Mouse (Mus musculus): ENCODE measurements around the gene Rnf43.

Rnf43 gene

DNA sequence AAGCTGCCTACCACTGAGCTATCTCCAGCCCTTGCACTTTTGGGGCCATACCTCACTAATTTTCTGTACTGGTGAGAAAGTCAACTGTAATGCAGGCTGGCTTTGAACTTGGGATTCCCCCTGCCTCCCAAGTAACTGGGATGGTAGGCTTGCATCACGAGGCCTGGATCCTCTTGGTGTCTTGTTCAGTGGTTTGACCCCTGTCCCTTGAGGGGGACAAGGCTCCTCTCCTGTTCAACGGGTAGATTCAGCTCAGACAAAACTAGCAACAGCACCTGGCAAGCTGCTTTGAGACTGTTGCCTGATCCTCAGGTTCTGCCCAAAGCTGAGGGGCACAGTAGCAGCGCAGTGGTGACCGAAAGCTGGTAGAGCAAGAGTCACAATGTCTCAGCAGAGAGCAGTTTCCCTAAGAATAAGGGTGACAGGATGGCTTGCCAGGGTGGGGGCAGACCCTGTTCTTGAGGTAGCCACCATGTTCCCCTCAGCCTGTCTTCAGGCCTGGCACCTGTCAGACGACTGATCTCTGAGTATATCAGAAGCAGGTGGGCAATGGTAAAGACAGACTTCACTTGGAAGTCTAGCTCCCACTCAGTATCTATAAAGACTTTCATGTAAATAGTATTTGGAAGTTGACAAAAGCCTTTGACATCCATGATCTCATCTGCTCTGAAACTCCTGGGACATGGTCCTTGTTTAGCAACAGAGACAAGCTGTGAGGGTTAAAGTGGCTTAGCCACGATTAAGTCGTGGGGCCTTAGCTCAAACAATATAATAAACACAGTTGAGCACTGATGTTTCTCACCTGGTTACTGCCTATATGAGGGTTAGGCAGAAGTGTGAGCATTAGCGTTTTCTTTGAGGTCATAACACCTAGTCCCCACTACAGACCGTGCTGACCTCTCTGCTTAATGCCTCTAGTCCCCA lies 83.4 kb downstream of the Rnf43 start:
- DNase-seq (ENCODE audit: low spot score in 2 of 2): no peak

DNA sequence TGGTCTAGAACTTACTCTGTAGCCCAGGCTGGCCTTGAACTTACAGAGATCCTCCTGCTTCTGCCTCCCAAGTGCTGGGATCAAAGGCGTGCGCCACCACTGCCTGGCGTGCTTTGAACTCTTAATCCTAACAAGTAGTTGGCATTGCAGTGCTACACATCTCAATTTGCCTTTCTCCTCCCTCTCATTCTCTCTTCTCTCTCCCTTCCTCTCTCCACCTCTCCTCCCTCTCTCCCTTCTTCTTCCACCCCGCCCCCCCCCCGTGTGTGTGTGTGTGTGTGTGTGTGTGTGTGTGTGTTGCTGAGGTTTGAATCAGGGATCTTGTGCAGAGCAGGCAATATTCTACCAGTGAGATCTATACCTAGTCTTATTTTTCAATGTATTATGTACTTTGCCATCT lies 84.8 kb downstream of the Rnf43 start:
- DNase-seq (ENCODE audit: low spot score in 2 of 2): no peak

DNA sequence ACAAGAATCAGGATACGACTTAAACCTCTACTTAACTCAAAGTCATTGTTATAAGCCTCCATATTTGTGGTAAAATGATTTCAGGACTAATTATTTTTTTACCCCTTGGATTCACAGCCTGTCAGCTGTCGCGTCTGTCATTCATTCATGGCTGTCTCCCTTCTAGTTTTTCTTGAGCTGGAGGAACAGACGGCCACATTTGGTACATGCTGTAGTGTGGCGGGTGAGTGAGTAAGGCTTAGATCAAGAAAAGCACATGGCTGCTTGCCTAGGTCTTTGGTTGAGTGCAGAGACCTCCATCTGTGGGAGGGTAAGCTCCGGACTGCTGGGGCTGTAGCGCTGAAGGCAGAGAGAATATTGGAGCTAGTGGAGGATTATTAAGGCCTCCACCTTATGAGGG lies 85.2 kb downstream of the Rnf43 start:
- DNase-seq (ENCODE audit: low spot score in 2 of 2): no peak

DNA sequence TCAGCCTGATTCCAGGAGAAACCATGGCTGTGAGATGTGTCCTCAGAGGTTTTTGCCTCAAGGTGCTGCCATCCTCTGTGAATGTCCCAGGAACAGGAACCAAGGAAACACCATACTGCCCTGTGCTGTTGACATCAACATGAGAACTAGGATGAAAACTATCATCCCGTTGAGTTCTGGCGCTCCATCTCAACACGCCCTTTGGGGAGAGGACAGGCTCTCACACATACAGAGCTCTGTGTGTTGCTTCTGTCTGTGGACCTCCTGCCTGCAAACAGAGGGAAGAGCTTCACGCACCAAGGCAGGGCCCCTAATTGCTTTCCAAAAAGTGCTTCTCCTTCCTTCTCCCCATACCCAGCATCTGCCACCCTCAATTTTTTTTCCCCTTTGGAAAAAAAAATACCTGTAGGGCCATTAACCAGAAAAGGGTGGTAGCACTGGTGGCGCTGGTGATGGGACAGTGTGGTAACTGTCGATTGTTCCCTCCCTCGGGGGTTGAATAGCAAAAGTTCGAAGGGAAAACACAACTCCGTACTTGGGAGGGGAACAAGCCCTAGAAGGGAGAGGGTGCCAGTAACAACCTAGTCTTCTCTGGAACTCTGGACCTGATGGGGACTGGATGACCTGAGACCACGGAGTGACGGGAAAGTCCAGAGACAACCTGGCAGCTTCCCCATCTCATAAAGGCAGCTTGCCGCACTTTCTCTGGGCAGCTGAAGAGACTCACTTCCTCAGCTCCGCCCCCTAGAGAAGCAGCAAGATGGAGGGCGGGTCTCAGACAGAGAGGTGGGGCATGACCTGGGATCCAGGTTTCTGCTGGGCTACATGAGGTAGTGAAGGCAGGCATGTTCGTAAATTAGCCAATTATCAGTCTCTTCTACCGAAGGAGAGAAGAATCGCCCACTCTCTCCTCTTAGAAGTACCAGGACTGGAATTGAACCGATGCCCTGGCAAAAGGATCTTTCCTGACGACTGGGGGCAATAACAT lies 85.9 kb downstream of the Rnf43 start:
- DNase-seq (ENCODE audit: low spot score in 2 of 2): no peak

DNA sequence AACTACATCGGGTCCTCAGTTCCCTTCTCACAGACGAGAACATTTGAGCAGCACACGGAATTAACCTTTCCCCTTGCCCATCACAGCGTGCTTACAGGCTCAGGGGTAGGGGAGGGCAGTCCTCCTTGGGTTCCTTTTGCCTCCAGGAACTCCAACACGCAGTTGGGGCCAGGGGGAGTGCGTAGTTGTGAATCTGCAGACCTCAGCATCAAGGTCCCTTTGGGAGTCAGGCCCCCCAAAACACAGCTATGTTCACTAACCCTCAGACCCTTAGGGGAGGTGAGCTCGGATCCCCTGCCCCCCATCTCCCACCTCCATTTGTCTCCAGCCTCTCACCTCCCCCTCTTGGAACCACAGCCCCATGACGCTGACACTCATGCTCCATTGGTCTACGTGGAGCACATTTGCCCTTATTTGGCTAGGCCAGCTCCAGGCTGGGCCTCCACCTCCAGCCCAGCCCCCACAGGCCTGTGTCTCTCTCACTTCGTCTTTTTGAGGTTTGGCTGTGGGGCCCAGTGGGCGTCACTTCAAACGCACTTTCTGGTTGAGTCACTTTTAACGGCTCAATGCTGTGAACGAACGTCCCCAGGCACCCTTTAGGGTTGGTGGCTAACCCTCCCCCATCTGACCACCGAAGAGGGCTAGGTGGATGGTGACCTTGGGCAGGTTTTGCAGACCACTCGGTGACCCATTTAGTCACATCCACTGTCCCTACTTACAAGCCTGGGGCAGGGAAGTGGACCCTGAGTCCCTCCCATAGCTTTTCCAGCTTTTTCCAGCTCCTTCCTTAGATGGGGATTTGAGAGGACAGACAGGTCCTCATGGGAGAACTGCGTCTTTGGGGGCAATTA lies 86.9 kb downstream of the Rnf43 start:
- peak; percentile 72 for DNase-seq (ENCODE audit: low spot score in 2 of 2)

DNA sequence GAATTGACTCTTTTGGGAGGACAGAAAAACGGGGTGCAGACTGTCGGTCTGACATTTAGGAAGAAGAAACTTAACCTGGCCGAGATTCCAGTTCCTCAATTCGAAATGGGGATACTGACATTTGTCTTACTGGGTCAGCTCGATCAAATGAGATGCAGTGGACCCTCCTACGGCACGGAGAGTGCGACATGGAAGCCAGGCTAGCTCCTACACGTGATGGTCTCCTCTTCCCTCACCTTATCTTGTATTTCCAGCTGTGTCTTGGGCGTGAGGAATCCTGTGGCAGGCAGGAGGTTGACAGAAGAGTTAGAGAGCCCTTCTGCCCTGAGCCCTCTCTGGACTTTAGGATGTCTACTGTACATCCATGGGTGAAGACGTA lies 87.5 kb downstream of the Rnf43 start:
- no peak for DNase-seq (ENCODE audit: low spot score in 2 of 2)

DNA sequence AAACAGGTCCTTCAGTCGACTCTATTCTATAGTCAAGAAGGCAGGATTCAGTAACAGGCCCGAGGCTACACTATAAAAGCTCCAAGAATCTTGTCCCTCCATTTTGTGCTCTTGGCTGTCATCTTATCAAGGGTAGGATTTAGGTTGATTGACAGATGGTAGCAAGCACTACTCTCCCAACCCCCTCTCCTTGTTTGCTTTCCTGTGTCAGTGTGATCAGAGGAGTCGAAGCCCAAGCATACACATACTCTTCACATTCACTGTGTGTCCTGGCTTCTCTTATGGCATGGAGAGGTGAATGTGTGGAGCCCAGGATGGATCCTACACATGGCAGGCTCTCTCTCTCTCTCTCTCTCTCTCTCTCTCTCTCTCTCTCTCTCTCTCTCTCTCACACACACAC lies 88.0 kb downstream of the Rnf43 start:
- no peak for DNase-seq (ENCODE audit: low spot score in 2 of 2)

DNA sequence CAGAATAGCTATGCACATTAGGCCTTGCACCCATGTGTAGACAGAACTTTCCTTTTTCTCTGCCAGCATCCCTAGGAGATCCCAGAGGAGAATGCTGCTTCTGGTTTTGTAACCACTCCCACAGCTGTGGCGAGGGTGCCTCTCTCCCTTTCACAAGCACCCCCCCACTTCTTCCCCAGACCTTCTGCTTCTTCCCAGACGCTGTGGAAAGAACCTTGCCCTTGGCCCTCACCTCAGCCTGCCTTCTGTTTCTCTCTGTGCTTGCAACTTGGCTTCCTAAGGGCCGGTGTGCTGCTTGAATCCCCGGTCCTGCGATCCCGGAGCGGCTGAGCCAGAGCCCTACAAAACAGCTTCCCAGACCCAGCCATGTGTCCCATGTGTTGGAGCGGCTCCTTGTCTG lies 88.5 kb downstream of the Rnf43 start:
- no peak for DNase-seq (ENCODE audit: low spot score in 2 of 2)

DNA sequence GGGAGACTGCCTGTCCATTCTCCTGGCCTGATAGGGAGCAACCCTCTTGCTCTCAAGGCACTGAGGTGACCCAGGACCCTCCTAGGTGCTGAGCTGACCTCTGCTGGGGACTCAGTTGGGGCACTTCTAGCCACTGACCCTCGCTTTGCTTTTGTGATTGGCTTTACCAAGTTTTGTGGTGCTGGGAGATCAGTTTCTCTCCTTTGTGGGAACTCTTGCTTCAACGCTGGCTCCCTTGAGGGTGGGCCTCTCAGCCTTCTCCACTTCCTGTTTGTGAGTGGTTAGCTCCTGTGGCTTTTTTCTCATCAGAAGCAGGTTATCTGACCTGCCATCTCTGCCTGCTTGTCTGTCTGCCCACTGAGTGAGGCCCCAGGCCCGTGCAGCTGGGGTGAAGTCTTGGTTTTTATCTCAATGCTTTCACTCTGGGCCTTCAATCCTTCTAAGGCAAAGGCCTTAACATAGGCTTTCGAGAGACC lies 89.0 kb downstream of the Rnf43 start:
- no peak for DNase-seq (ENCODE audit: low spot score in 2 of 2)

DNA sequence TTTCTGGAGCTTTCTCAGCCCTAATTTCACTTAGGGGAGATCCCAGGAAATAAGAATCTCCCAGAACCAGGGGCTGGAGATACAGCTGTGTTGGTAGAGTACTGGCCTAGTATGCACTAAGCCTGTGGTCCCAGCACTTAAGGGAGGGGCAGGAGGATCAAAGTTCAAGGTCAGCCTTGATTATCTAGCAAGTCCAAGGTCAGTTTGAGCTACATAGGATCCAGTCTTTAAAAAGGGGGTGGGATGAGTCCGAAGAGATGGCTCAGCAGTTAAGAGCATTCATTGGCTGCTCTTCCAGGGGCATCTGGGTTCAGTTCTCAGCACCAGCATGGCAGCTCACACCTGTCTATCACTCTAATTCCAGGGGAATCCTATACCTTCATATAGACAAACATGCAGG lies 89.8 kb downstream of the Rnf43 start:
- DNase-seq (ENCODE audit: low spot score in 2 of 2): no peak

DNA sequence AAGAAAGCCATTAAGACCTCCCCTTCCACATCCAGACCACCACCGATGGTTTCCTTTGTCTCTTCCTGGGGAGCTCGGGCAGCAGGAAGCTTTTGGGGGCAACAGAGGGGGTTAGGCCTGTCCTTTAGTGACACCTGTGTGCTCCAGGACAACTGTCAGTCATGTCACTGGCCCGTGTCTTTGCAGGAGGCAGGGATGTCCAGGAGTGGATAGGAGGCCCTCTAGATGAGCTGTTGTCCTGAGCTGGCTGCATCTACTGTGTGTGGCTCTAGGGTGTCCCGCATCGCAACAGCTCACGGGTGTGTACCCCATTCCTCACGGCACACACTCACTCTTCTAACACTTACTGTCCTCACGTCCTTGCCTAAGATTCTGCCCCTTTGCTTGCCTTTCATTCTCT lies 90.7 kb downstream of the Rnf43 start:
- no peak for DNase-seq (ENCODE audit: low spot score in 2 of 2)

DNA sequence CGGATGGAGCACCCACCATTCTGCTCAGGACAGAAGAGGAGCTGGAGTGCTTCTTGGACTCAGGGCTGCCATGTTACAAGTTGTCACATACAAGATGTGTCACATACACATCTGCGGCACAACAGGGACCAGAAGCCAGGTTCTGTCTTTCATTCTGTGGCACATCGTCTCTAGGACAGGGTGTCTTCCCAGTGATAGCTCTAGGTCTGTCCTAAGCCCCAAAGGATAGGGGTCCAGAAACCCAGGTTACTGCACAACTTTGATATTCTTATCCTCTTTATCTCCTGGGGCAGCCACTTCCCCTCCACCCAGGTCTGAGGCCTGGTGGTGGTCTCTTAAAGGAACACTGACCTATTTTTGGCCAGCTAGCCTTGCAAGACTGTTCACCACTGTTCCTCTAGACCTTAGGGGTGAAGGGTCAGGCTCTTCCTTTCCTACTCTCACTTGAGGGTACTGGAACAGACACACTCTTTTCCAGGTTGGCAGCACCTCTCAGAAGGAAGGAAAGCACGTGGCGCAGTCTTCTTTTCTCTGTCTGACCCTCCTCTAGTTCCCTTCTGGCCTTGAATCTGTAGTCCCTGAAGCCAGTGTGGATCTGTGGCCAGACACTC lies 91.5 kb downstream of the Rnf43 start:
- no peak for DNase-seq (ENCODE audit: low spot score in 2 of 2)

DNA sequence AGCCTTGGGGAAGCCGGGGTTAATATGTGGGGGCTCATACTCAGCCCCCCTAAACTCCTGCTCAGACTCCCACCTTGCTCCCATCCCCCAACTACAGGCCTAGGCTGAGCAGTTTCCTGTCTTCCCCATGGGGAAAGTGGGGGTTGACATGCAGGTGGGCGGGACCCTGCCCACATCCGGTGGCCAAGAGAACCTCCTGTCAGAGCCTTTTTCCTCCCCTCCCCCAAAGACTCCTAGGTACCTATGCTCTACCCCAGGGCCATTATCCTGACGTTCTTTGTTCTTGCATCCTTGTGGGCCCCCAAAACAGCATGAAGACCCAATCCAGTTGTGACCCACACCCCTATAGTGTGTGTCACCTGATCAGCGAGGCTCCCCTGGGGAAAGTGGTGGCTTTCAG lies 92.1 kb downstream of the Rnf43 start:
- no peak for DNase-seq (ENCODE audit: low spot score in 2 of 2)

DNA sequence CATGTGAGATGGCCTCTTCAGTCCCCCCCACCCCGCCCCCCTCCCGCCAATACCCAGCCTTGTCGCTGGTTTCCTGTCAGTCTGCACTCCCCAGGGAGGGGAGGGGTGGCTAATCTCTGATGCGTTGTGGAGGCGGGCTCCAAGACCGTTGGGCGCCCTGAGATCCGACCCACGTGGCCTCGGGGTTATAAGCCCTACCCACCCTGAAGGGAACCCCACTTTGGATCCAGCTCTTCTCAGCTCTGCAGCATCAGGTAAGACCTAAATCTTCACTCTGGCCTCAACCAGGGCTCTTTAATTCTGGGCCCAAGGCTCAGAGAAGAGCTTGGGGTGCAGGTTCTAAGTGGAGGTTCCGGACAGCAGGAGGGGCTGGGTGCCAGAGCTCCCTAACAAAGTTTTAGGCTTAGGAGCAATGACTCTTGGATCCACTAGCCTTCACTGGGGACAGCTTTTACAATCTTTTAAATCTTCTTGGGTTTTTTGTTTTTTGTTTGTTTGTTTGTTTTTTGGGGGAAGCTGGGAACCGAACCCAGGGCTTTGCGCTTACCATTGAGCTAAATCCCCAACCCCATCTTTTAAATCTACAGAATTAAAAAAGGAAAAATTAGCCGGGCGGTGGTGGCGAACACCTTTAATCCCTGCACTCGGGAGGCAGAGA lies 93.0 kb downstream of the Rnf43 start:
- peak; percentile 74 to 75 for DNase-seq (ENCODE audit: low spot score in 2 of 2)

DNA sequence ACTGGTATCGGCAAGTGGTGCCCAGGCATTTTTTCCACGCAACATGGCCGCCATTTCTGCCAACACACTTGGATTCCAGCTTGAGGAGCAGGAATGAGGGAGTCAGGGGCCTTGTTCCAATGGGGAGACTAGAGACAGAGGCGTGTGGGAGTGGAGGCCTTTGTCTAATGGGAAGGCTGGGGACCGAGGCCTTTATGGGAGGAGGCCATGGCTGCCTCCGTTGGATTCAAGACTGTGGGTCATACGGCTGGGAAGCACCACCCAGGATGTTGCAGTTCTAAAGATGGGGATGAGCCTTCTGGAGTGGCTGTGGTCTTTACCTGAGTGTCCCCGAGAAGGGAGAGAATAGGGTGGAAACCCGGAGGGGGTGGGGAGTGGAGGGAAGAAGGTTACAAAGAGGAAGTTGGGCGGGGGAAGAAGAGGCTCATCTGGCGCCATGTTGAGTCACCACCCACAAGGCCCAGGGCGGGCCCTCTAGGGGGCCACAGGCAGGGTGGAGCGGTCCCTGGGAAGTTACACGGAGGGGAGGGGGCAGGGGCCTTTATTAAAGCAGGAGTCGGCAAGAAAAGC lies 93.8 kb downstream of the Rnf43 start:
- peak in 1 of 2 experiments; percentile 57 for DNase-seq (ENCODE audit: low spot score in 2 of 2)

DNA sequence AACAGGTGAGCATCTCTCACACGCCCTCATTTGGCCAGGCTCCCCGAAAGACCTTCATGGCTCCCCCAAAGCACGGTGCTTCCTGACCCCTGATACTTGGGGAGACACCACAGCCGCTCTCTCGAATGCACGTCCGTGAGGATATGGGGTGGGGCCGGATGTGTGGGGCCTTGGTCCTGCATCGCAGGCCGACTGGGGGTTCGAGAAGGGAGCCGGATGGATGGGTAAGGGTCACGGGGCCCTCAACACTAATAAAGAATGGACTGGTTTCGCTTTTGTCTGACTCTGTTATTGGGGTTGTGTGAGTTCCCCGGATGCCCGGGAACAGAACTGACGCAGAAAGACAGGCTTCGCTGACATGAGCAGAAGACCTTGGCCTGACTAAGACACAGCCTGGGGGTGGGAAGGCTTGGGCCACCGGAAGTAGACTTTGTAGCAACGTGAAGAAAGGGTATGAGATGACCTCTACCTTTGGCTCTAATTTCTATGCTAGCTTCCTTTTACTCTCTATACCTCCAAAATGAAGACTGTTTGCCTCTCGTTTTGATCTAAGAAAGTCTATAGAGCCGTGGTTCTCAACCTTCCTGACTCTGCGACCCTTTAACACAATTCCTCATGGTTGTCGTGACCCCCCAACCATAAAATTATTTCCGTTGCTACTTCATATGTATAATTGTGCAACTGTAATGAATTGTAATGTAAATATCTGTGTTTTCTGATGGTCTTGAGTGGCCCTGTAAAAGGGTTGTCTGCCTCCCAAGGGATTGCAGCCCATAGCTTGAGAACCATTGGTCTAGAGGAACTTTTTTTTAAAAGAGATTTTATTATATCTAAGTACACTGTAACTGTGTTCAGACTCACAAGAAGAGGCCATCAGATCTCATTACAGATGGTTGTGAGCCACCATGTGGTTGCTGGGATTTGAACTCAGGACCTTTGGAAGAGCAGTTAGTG lies 94.8 kb downstream of the Rnf43 start:
- no peak for DNase-seq (ENCODE audit: low spot score in 2 of 2)

DNA sequence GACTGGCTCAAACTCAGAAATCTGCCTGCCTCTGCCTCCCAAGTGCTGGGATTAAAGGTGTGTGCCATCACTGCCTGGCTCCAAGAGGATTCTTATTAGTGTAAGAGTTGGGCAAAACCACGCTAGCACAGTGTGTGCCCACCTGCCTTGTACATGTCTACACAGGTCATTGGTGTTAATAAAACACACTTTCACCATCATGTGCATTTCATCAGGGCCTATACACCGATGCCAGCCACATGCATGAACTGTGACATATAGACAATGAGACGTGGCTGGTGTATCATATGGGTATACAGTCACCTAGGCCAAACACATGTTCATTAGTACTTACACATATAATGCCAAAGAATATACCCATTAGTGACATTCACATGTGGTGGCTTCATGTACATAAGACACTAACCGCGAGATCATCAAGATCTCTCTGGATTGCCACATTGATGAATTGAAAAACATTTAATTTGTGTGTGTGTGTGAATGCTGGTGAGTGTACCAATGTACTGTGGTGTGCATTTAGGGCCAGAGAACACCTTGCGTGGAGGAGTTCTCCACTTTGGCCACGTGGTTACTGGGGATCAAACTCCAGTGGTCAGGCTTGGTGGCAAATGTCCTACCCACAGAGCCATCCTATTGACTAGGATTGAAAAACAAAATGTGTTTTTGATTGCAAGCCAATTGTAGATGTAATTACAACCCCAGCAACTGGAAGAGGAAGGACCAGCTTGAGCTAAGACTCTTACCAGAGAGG lies 95.8 kb downstream of the Rnf43 start:
- no peak for DNase-seq (ENCODE audit: low spot score in 2 of 2)

DNA sequence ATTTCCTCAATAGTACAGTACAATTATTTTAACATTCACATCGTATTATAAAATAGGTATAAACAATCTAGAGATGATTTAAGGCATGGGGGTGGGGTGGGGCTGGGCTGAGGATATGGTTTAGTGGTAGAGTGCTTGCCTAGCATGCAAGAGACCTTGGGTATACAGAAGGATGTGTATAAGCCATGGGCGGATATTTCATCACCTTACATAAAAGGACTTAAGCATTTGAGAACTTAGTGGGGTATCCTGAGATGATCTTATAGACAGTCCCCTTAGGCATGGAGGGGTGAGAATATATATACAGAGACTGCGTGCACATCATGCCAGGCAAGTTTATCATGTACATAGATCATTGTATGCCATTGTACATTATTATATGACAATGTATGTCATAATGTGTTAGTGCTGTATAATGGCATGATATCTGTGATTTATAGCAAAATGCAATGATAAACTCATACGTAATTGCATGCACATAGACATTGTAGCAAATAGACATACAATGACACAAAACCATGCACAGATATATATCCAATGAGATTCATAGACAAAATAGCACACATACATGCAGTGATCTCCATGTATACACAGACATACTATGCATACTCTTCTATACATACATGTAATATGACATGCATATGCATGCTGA lies 96.6 kb downstream of the Rnf43 start:
- no peak for DNase-seq (ENCODE audit: low spot score in 2 of 2)

All from right cerebral cortex, postnatal 10 days (tissue).